Mouse (Mus musculus) left cerebral cortex, postnatal 14 days (tissue): Measurements from ENCODE around the gene Bbs4. TPM values are rescaled to one million over a fixed set of nuclear protein-coding genes. Genes with fewer than 3 reads are reported as not detected.
"Not testable (repeated sequence)": the region's sequence is repeated elsewhere in the genome, so short reads cannot be mapped to it uniquely, and the experiment has no call there.

Experiments
- DNase-seq, 2 experiments: peaks; one replicate each; pipeline ENCODE4 v3.0.0; 2021 to 2022; ENCODE audit warnings: low spot score in 2 of 2, mixed read lengths in 1 of 2
- intact Hi-C: fragments of 180-260 bp; cut with DNase I; formaldehyde crosslinking; loops from one replicate; pipeline ENCODE4 v1.15.1; 2025
- long read RNA-seq, 2 experiments: library from polyadenylated mRNA; stranded (forward); transcript quantifications; one replicate each; pipeline ENCODE4 v2.0.0; 2021
- total RNA-seq, 2 experiments: library from RNA; stranded (reverse); gene quantifications; 2 replicates each; pipeline ENCODE4 v1.2.3; 2021

The Bbs4 gene
- 10 to 100 TPM; 38.0 to 44.1 TPM for total RNA-seq
- long read RNA-seq, experiment 1, transcript Bbs4-201 (16 exons, 2,518 nt): major isoform, 88 of 117 reads
- long read RNA-seq, experiment 1, partial matches to known transcripts: 9 of 117 reads
- long read RNA-seq, experiment 1, other reads (novel, unspliced or antisense): 20 of 117 reads
- long read RNA-seq, experiment 2, transcript Bbs4-201 (16 exons, 2,518 nt): major isoform, 94 of 126 reads
- long read RNA-seq, experiment 2, partial matches to known transcripts: 13 of 126 reads
- long read RNA-seq, experiment 2, other reads (novel, unspliced or antisense): 19 of 126 reads

DNA sequence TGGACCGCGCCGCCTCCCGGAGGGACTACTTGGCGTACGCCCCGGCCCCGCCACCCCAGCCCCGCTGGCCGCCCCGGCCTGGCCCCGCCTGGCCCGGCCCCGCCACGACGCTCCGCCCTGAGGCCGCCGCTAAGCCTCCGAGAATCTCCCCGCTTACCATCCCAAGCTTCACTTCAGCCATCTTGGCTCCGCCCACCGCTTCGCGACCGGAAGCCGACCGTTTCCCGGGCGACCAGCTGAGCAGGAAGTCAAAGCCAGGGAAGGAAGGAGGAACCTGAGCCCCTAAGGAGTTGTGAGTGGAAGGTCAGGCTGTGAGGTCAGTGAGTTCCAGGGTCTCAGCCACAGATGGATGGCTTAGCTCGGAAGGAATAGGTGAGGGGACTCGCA lies at the start of gene Bbs4:
Gene Bbs4 (minus strand): TSS at position 256 of the 387 bp plus-strand sequence.
- intact Hi-C loops: no loop called here
- DNase-seq: peak; percentile 76 to 89

DNA sequence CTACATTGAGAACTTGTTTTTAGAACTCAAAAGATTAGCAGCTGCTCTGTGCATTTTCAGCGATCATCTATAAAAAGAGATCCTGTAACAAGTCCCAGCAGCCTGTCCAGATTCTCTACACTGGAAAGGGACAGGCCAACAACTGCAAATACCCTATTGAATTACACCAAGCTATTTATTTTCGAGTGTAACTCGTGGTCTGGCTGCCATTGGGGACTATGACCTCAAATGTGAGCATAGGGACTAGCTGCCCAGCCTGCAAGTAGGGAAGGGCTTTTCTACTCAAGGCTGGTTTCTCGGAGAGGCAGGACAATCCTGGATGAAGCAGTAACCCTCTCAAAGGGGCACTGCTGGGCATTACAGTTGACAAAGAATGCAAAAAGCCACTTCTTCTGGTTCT lies 35.8 kb upstream of the Bbs4 start:
- intact Hi-C loops: no loop called here
- DNase-seq: no peak

DNA sequence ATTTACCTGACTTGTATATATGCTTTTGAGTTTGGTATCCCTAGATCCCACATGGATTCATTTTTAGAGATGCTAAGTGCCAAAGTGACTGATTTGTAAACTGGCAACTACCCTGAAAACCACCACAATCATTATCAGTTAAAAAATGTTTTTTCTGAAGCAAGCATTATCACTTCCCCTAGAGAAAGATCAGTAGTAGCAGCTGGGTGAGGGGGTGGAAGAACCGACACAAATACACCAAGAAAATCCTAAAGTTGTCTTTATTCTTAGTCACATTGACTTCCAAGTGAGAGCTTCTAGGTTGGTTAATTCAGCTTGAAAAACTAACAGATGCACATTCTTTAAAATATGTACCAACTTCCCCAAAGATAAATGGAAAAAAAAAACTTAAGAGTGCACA lies 35.0 kb upstream of the Bbs4 start:
- peak; percentile 34 to 64 for DNase-seq
- intact Hi-C loops: no loop called here

DNA sequence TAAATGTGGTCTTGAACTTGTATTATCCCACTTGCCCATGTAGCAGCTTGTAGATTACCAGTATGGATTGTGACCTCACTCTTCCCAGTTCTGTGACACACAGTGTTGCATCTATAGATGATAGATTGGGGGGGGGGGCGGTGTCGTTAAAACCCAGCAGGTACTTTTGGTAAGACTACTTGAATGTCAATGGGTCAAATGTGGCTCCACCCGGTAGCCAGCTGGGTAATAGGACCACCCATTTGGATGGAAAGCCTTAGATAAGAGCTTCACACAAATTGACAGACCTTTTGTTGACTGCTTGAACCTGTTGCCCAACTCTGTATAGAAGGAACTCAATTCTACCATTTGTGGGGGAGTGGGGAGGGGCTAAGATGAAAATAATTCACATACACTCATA lies 34.2 kb upstream of the Bbs4 start:
- intact Hi-C loops: no loop called here
- no peak for DNase-seq

DNA sequence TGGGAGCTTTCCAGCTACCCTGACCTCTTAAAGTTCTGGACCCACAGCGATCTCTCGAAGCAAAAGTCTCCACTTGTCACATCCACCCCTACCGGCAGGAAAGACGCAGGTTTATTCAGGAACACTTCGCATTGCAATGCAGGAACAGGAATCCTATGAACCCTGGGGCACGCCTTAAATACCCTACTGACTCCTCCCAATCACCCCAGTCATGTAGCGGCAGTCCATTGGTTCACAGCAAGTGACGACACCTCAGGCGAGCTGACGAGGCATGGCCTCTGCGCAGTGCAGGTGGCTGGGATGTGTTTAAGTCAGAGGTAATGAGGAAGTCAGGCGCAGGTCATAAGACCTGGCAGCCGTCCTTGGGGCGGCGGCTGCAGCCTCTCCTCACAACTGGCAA lies 22.3 kb upstream of the Bbs4 start:
- no peak for DNase-seq
- intact Hi-C loops: no loop called here

DNA sequence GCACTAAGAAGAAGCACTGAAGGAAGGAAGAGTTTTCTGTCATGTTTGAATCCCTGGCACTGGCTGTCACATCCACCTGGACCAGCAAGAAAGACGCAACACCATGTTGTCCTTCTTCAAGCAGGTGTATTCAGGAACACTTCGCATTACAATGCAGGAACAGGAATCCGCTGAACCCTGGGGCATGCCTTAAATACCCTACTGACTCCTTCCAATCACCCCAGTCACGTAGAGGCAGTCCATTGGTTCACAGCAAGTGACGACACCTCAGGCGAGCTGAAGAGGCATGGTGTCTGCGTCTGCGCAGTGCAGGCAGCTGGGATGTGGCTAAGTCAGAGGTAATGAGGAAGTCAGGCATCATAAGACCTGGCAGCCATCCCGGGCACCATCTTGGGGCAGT lies 16.3 kb upstream of the Bbs4 start:
- intact Hi-C loops: no loop called here
- DNase-seq: no peak

DNA sequence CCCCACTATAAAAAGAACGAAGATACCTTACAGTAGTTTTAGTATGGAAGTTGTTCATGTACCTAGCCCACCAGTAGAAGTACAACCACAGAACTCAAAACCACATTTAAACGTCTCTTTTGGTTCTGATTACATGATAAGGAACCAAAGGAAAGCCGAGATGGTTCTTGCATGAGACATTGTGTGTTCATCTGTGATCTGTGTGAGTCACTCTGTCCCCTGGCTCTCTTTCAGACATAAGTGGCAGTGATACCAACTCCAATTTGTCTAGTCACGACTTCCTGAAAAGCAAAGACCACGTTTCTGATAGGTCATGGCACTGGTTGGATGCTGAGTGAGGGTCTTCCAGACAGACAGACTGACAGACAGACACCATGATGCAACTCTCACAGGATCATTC lies 15.9 kb upstream of the Bbs4 start:
- DNase-seq: no peak
- intact Hi-C loops: no loop called here

DNA sequence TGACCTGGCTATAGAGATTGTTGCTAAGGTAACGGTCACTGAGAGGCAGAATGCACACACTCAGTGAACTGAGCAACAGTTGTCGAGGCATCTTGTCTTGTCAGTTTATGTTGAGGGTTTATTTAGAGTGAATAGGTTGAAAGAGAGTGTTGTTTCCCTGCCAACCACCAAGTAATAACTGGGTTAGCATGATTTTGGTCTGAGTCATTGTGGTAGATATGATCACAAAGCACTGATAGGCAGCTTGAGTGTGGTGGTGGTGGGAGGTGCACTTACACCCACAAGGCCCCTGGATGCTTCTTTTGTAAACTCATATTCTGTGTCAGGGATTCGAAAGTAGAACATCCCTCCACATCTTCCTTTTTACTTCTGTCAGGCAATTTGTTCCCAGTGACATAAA lies 7.2 kb upstream of the Bbs4 start:
- intact Hi-C loops: not testable (repeated sequence)

DNA sequence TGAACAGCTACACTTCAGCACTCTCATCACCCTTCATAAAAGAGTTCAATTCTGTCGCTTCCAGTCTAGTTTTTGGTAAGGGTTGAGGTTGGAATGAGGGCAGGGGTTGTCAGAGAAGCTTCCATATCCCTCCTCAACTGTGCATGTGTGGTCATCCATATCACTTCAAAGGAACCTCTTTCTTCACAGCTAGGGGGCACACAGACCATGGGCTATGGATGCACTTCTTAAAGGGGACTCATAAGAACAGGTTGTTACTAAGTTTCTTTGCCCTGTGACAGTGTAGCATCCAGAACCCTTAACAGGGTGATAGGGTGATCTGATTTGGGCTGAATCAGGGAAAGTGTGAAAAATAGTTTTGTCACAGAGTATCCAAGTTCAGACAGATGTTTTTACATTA lies 4.7 kb upstream of the Bbs4 start:
- intact Hi-C loops: not testable (repeated sequence)

More for the DNA sequence above, 7.2 kb upstream of the Bbs4 start:
- not testable (repeated sequence) for DNase-seq

DNA sequence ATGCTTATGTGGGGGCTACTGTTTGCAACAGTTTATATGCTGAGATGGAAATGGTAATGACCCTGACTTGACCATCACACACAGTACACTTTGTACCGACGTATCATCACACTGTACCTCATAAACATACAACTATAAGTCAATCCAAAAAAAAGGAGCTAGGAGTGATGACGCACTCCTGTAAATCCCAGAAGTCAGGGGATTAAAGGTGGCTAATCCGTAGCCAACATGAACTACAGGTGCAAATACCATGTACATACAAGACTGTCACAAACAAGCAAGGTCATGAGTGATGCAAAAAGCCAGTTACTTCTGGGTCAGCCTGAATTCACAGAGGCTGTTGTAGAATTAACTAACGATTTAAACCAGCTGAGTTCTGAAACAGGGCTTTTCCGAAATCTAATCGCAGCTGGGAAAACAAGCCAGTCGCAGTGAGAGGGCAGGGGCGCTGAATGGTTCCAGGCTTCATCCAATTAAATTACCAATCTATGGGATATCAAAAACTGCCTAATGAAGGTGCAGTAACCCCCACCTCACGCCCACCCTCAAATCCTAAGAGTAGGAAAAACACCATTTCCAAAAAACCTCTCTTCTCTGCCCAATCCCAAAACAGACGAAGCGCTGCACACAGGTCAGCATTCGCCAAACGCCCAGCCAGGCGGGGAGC lies 589 bp downstream of the Bbs4 start:
- intact Hi-C loops: no loop called here
- DNase-seq: no peak

More for the DNA sequence above, 4.7 kb upstream of the Bbs4 start:
- DNase-seq: not testable (repeated sequence)

DNA sequence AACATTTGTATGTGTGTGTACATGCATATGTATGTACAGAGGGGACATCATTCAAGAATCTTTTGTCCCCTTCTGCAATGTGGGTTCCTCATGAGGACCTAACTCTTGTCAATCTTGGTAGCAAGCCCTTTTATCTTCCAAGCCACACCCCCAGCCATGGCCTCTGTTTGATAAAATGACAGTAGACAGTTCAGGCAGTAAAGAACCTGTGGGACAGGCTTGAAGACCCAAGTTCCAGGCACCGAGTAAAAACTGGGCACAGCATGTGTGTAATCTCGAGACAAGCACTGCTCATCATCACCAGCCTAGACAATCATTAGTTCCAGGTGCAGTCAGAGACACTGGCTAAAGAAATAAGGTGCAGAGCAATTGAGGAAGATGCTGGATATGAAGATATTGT lies 7.1 kb downstream of the Bbs4 start:
- intact Hi-C loops: no loop called here
- DNase-seq: no peak

DNA sequence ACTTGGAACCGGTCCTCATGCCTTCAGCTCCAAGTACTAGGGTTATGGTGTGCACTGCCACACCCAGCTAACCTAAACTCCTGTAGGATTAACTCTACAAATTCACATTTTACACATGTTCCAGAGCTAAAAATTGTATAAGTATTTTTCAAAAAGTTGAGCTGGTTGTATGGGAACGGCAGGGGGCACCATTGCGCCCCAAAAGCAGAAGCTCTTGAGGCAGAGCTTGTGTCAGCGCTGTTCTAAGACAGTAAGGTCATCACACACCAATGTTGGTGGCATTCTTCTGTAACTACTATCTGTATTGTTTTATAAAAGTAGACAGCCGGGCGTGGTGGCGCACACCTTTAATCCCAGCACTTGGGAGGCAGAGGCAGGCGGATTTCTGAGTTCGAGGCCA lies 13.3 kb downstream of the Bbs4 start:
- intact Hi-C loops: no loop called here
- no peak for DNase-seq

DNA sequence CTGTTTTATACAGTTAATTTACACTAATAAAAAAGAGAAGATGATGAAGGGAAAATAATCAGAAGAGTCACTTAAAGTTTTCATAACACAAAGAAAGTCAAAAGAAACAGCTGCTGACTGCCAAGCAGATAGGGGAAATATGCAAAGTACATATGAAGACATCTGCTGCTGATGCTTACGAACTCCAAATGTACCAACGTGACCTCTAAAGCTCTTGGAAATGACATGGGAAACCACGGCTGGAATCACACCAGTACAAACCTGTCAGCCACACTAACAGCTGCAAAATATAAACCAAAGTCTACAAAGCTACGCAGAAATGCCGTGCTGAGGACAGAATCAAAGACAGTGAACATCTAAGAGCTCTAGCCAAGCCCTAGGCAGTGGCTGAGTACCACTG lies 14.2 kb downstream of the Bbs4 start:
- DNase-seq: no peak
- intact Hi-C loops: no loop called here

DNA sequence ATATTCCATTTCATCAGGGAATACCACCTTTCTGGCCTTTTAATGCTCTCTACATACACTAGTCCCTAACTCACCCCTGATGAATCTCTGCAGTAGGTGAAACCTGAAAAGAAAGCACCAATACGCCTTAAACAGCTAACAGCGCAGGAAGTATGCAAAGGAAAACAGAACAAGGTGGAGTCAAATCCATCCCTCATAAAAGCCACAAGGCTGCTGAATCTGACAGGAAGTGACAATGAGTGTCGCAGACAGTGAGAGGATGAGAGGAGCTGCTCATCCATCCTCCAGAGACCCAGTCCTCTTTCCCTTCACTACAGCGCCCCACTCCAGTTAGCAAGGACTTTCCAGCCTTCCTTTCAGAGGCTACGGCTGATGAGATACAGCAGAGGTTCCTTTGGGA lies 14.9 kb downstream of the Bbs4 start:
- intact Hi-C loops: no loop called here
- DNase-seq: no peak

DNA sequence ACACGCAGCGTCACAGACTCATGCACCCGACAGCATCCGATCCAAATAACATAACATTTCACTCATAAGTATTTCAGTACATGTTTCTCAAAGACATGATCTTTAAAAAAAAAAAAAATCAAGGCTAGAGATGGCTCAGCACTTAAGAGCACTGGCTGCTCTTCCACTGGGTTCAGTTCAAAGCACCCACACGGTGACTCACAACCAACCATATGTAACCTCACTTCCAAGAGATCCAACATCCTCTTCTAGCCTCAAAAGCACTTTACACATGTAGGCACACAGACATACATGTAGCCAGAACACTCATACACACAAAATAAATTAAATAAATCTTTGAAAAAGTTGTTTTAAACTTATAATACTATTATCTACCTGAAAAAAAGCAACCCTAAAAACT lies 15.4 kb downstream of the Bbs4 start:
- intact Hi-C loops: no loop called here
- DNase-seq: no peak

DNA sequence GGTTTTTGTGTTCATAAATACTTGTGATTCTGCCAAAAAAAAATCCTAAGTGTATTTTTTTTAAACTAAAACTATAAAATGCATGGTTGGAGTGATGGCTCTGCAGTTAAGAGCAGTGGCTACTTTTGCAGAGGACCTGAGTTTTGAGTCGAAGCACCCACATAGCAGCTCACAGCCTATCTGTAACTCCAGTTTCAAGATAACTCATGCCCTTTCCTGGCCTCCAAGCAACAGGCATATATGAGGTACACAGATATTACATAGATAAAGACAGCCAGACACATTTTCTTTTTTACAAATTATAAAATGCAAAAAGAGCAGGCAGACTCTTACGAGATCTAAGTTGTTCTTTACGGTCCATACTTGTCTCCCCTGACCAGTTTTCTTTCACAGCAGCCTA lies 16.8 kb downstream of the Bbs4 start:
- intact Hi-C loops: no loop called here
- no peak for DNase-seq

DNA sequence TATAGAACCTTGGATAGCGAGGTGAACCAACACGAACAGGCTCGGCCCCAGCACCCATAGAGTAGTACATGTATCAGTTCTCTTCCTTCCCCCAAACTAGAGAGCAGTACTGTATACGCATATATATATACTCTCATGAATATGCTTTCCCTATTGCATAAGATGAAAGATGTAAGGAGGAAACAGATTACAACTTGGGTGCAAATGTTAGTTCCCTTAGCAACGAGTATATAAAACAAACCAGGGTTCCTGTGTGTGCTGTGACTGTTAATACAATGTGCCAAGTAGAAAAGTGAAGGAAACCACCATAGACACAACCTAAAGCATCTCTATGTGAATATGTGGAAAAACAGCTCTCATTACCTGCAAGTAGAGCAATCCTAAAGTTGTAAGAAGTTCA lies 23.3 kb downstream of the Bbs4 start:
- intact Hi-C loops: no loop called here
- peak in 1 of 2 experiments; percentile 19 for DNase-seq

DNA sequence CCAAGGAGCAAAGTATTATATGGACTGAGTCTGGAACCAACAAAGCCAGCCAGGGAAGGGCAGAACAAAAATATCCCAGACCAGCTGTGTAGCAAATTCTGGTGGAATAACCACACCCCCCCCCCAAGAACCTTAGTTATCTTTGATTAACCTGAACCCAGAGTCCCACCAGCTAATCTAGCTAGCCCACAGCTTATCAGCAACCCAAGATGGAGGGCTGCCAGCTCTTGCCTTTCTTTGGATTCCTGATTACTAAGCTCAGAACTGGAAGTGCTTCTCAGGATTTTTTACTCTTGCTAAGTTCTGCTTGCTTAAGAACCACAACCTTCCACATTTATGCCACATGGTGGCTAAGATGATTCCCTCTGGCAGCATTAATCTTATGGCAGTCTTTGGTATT lies 29.0 kb downstream of the Bbs4 start:
- no peak for DNase-seq
- intact Hi-C loops: no loop called here

DNA sequence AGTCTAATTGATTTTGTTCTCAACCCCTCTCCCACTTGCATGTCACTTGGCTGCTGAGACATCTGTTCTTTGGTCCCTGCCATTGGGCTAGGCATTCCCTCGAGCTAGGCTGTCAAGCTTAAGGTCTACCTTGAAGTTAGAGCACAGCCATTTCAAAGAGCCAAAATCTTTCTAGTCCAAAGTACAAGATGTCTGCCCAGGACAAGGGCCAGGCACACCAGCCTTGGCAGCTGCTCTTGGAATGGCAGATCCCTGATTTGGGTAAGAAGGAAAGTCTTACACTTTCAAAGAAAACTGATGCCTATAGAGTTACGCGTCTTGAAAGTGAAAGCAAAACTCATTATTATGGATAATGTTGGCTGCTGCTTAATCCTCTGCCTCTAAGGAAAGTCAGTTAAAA lies 37.1 kb downstream of the Bbs4 start:
- intact Hi-C loops: no loop called here
- DNase-seq: no peak

DNA sequence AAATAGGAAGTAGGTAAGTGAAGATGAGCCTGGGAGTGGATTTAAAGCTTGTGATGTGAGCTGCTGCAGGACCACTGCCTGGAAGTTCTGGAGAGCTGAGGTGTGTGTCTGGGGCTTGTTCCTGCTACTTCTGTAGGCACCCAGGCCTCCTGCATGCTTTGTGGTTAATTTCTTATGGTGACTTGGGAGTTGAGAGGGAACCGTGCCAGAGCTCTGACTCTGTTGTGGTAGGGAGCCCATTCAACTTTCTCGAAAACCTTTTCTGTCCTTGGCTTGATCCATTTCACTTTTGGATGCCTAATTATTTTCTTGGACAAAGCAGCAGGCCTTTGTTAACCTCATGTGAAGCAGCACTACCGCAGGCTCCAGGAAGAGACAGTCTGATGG lies 42.0 kb downstream of the Bbs4 start:
- no peak for DNase-seq
- intact Hi-C loops: no loop called here

DNA sequence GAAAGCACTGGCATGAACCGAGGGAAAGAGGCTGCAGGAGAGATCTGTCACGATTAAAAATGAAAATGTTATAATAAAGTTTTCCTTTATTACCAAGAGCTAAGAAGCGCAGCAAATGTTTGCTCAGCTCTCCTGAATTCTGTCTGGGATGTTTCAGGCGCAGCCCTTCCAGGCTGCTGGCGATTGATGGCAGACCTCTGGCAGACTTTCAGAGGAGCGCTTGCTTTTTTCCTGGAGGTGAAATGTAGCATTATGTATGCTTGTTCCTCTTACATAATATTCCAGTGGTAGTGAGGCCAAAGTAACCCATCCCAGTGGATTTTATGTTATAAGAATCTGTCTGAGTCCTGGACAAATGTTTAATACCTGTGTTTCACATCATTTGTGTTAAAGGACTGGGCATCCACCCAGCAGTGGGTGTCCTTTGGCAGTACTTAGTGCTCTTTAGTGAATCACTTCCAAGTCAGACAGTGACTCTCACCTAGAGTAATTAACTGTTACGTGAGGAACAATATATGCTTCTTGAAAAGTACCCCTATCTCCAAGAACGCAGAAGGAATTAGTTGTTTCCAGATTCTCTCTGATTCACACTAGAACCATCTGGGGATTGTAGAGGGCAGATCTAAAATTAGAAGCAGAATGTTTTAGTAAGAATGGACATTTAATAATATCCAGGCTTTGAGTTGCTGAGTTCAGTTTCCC lies 42.6 kb downstream of the Bbs4 start:
- intact Hi-C loops: no loop called here
- no peak for DNase-seq
